Mouse (Mus musculus): Measurements from ENCODE around the gene Asic2. TPM values are rescaled to one million over a fixed set of nuclear protein-coding genes. Genes with fewer than 3 reads are reported as not detected.

Asic2 gene
- total RNA-seq, 2 experiments from 2014 or later = 0.11 to 0.31 TPM

GRCm38 (mm10) chr11:81611948-81612797 lies 356.1 kb downstream of the Asic2 start:
- DNase-seq (ENCODE audit: low spot score) = no peak

DNA sequence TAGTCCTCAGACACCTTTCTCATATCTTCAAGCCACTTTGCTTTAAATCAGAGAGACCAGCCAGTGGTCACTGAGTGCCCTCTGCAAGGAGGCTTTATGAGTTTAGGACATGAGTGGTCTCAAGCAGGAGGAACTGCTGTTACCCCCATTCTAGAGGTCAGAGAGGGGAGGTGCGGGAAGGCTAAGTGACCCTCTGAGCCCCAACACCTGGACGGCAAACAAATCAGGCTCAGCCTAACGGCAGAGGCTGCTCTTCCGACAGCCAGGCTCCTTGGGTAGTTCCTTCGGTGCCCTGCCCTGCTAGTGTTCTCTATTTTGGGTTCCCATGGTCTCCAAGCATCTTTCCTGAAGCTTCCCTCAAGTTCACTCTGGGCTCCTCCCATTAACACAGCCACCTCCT lies 357.8 kb downstream of the Asic2 start:
- no peak for DNase-seq (ENCODE audit: low spot score)

GRCm38 (mm10) chr11:81602971-81603370 lies 365.3 kb downstream of the Asic2 start:
- DNase-seq (ENCODE audit: low spot score) = no peak

DNA sequence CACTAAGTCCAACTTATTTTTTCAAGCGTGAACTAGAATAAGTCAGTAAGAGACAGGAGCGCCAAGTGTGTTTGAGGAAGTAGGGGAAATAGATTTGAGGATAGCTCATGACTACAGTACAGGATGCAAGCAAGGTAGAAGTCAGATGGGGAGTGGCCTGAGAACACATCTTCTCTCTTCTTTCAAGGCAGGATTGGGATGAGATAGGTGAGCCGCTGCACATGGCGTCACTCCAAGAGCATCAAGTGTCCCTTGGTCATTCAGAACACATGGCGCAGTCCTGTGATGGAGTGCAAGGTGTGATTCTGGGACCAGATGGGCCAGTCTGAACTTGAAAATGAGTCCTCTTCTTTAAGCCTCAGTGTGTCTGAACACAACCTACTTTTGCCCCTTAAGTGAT lies 366.5 kb downstream of the Asic2 start:
- DNase-seq (ENCODE audit: low spot score) = no peak

DNA sequence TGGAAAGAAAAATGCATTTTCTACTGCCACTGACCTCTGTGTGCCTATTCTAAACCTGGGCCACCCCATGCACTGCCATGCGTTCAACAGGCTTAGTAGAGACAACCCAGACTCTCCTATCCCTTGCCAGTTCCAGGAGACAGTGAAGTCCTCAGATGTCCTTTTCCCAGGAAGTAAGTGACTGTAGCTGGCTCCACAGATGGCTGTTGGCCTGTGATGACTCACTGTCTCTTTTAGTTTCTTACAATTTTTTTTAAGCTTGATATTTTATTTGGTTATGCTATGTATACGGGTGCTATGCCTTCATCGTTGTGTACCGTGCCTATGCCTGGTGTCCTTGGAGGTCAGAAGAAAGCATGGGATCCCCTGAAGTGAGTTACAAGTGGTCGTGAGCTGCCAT lies 370.7 kb downstream of the Asic2 start:
- DNase-seq (ENCODE audit: low spot score) = no peak

DNA sequence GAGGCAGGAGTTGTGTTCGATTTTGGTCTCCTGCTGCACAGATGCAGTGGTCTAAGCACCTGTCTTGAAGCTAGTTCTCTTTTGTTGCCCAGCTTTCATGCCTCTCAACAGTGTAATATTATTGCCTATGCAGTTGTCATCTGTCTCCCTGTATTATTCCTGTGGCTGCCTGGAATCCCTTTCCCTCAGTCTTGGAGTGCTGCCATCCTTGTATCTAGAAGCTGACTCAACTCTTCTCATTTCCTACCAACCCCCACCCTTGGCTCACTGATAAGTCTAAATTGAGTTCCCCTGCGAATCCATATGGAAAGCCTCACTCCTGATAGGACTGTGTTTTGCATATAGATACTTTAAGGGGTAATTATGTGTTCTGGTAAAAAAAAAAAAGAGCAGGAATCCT lies 373.0 kb downstream of the Asic2 start:
- no peak for DNase-seq (ENCODE audit: low spot score)

DNA sequence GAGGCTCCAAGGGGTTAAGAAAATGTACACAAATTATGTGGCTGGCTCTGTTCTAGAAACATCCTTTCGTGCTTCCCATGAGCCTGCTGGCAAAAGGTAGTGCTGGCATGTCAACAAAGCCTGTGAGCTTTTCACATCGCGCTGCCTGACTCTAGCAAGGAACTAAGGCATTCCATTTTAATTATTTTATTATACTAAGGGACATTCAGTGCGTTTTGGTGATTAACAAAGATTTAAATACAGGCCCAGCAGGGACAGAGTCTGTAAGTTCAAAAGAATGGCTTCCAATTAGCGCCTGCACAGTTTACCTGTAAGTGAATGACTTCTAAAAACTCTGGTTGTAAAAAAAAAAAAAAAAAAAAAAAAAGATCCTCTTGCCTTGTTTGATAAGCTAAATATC lies 375.5 kb downstream of the Asic2 start:
- DNase-seq (ENCODE audit: low spot score) = no peak

- DNase-seq (ENCODE audit: low spot score) = no peak
Observed at GRCm38 (mm10) chr11:81590911-81591310, 377.3 kb downstream of the Asic2 start.

GRCm38 (mm10) chr11:81588630-81589029 lies 379.6 kb downstream of the Asic2 start:
- DNase-seq (ENCODE audit: low spot score) = peak; percentile 54

- DNase-seq (ENCODE audit: low spot score) = no peak
Observed at GRCm38 (mm10) chr11:81587942-81588341, 380.3 kb downstream of the Asic2 start.

GRCm38 (mm10) chr11:81587114-81587513 lies 381.1 kb downstream of the Asic2 start:
- DNase-seq (ENCODE audit: low spot score) = no peak

- DNase-seq (ENCODE audit: low spot score) = no peak
Observed at GRCm38 (mm10) chr11:81584506-81584905, 383.8 kb downstream of the Asic2 start.

DNA sequence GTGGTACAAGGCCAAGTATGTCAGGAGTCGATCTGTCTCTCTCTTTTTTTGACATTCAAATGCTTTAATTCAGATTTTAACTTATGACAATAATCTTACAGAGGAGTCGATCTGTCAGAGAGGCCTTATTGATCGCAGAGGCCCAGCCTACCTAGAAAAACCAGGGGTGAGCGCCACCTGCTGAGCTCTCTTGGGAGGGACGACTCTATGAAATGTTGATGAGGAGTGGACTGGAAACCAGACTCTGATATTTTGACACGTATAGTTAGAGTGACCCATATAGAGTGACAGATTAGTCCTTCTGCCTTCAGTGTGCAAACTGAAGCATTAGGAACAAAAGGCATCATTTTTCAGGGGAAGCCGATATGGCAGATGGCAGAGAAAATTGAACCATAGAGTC lies 385.1 kb downstream of the Asic2 start:
- no peak for DNase-seq (ENCODE audit: low spot score)

DNA sequence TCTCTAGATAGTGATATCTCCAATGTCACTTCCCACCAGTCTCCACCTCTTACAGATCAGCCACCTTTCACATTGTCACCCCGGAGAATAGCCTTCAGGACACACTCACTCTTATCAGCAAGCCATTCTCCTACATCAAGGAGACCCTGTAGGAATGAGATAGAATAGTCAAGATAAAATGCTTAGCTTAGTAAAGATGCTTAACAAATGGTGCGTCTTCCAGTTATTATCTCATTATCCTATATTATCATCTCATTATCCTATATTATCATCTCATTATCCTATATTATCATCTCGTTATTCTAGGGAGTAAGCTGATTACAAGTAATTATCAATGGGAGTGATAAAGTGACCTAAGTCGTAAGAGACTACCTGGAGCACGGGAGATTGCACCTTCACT lies 386.1 kb downstream of the Asic2 start:
- no peak for DNase-seq (ENCODE audit: low spot score)

DNA sequence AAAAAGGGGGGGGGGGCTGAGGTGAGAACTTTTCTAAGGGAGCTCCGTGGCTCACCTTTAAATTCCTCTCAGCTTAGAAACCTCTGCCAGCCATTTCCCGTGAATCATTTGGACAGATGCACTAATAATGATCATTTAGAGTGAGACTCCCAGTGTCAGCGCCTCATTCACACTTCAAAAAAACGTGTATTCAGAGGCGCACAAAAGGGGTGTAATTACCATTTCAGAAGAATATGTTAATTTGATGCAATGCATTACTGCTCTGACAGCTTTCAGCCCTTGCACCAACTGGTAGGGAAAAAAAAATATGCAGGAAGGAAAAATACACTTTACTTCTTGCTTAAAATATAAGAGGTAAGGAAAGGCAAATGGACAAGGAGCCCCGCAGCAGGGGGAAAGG lies 388.5 kb downstream of the Asic2 start:
- DNase-seq (ENCODE audit: low spot score) = no peak

DNA sequence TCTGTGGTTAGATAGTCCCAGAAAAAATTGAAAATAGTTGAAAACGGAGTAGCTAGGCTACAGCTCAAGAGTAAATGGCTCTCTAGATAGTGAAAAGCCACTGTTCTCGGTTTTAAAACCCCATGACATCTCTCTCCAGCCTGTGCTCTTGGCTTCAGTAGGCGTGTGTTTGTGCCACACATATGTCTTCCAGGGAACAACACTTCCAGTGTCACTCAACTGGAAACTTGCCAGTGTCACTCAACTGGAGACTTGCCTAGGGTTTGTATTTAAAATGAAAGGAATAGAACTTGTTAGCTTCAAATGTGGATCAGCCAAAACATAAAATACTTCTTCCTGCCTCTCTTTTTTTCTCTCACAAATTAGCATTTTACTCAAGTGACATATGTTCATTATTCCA lies 397.9 kb downstream of the Asic2 start:
- DNase-seq (ENCODE audit: low spot score) = no peak

GRCm38 (mm10) chr11:81564857-81565256 lies 403.4 kb downstream of the Asic2 start:
- no peak for DNase-seq (ENCODE audit: low spot score)

- DNase-seq (ENCODE audit: low spot score) = no peak
Observed at GRCm38 (mm10) chr11:81560374-81560773, 407.9 kb downstream of the Asic2 start.

DNA sequence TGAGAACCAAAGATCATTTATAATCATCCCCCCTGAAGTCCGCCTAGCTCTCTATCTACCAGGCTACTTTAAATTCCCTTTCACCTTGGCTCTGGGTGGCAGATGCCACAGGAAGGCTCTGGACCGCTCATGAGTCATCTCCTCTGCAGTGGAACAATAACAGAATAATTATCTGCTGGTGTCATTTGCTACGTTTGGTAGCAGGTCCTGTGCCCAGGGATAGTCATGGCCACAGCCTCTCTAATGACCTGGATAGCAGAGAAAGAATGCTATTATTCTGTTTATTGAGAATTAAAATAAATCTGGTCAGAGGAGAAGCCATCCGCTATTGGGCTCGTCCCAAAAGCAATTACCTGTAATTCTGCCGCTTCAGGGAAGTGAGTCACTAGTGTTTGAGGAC lies 425.1 kb downstream of the Asic2 start:
- no peak for DNase-seq (ENCODE audit: low spot score)

- DNase-seq (ENCODE audit: low spot score) = no peak
Observed at GRCm38 (mm10) chr11:81535121-81535717, 433.0 kb downstream of the Asic2 start.

GRCm38 (mm10) chr11:81534686-81535085 lies 433.6 kb downstream of the Asic2 start:
- DNase-seq (ENCODE audit: low spot score) = peak; percentile 29

DNA sequence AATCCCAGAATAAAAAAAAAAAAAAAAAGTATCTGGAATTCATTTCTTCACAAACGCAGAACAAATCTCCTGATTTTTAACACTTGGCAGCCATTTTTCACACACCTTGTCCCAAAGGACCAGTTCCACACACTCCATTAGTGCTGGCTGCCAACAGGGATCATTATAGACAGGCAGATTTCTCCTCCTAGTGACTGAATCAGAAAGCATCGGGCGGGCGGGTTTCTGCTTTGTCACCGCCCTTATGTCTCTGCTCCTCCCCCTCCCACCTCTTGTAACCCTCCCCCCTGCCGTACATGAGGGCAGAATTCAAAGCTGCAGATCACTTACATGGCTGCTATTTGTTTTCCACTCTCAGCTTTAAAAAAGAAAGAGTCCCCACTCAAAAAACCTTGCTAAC lies 436.4 kb downstream of the Asic2 start:
- no peak for DNase-seq (ENCODE audit: low spot score)

- no peak for DNase-seq (ENCODE audit: low spot score)
Observed at GRCm38 (mm10) chr11:81522927-81523326, 445.3 kb downstream of the Asic2 start.
